Mouse (Mus musculus) T-helper 1 cell (primary cell): ENCODE measurements around the gene Ppp6r2.

Experiments
- in situ Hi-C: fragments of 300-600 bp; cut with MboI, MseI; formaldehyde crosslinking; loops from one replicate; pipeline ENCODE4 v1.15.1; 2025; ENCODE audit warnings: high pct_unique_total_duplicates

Gene Ppp6r2

GRCm38 (mm10) chr15:89210915-89211715 is at the start of gene Ppp6r2:
TSS of gene Ppp6r2 (plus strand) at chr15:89211553.
- in situ Hi-C loops: no loop called here

- in situ Hi-C loops: no loop called here
Observed at GRCm38 (mm10) chr15:89165478-89165877, 45.9 kb upstream of the Ppp6r2 start.

GRCm38 (mm10) chr15:89168922-89169321 is 42.4 kb upstream of the Ppp6r2 start:
- in situ Hi-C loops: no loop called here

- in situ Hi-C loops: no loop called here
Observed at GRCm38 (mm10) chr15:89169431-89169830, 41.9 kb upstream of the Ppp6r2 start.

- in situ Hi-C loops: no loop called here
Observed at GRCm38 (mm10) chr15:89170102-89170501, 41.3 kb upstream of the Ppp6r2 start.

DNA sequence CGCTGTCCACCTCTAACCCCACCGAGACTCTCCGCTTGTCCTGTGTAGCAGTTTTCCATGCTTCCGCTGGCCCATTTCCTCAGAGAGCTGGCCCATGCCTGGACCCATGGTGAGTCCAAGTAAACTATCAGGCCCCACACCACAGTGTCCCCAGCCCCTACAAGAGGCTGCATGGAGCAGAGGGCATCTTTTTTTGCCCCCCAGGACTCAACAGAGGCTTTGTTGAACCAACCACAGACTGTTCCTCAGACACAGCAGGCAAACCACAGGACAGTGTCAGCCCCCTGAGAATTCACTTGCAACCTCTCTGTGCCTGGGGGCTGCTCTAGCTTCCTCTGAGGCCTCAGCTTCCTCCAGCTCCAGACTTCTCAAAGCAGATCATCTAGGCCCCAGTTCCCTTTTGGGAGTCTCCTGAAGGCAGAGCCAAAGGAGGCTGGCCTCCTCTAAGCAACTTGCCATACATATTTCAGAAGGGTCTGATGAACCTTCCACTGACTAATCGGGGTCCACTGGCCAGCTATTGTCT is 39.8 kb upstream of the Ppp6r2 start:
- in situ Hi-C loops: no loop called here

DNA sequence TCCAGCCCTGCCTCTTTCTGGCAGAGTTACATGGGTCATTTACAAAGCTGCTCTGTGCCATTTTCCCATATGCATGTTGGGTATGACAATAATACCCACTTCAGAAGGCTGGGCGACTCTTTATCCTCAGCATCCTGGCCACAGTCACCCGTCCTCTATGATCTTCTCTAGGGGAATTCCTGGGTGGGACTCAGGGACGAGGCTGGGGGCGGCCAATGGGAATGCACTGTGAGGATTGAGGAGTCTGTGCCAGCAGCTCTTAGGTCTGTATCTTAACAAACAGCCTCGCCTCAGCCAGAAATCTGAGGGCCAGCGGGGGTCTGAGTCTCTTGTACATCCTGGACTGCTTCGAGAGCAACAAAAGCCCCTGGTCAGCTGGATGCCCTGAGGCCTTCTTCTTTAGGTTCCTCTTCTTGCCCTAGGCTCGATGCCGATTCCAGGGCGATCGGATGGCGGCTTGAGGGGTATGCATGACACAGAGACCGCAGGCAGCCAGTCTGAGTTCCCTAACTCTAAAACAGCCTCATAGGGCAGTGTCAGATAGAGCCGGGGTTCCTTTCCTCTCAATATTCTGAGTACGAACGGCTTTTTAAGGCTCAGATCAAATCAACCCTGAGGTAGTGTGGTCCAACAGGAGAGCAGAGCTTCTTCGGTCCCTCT is 38.9 kb upstream of the Ppp6r2 start:
- in situ Hi-C loops: no loop called here

GRCm38 (mm10) chr15:89173024-89173905 is 38.1 kb upstream of the Ppp6r2 start:
- in situ Hi-C loops: no loop called here

- in situ Hi-C loops: no loop called here
Observed at GRCm38 (mm10) chr15:89173906-89174214, 37.5 kb upstream of the Ppp6r2 start.

- in situ Hi-C loops: no loop called here
Observed at GRCm38 (mm10) chr15:89174889-89175339, 36.4 kb upstream of the Ppp6r2 start.

DNA sequence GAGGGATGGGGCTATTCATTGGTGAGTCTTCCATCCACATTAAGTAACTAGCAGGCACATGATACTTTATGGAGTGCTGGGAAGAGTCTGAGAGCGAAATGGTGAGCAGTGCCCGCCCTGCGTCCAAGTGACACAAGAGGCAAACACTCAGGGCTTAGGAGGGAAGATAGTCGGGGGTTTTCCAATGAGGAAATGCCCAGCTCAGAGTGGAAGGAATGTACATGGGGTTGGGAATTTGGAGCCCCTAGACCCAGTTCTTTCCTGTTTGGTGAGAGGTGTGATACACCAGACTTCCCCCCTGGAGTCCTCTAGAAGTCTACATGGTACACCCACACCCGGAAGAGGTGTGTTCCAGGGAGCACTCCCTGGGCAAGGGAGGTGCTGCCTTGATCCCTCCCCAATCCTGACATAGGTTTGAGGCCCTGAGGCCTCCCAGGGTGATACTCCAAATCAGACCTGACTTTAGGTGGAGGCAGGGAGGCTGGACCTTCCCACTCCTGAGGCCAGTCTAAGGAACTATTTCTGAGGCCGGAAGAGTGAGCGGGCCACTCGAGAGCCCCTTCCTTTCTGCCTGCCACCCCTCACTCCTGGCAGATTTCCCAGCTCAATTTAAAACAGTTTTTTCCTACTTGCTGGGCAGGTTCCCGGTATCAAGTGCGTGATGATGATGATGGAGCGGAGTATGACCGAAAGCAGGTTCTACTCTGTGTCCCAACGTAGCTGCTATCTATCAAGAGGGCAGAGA is 35.8 kb upstream of the Ppp6r2 start:
- in situ Hi-C loops: no loop called here

DNA sequence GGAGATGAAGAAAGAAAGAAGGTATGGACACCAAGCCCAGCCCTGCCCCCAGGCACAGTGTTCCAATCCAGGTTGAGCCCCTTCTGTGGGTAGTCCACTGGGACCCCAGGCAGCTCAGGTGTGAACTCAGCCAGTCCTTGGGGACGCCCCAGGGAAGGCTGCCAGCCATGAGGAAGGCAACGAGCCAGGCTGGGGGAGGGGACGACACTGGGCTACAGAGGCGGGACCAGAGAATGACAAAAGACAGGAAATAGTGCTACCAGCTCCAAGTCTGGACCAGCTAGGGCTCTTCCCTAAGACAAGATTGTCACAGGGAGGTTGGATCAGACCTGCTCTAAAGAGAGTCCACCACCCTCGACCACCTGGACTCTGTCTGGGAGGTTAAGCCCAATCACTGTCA is 34.2 kb upstream of the Ppp6r2 start:
- in situ Hi-C loops: no loop called here

GRCm38 (mm10) chr15:89177576-89178259 is 33.6 kb upstream of the Ppp6r2 start:
- in situ Hi-C loops: no loop called here

DNA sequence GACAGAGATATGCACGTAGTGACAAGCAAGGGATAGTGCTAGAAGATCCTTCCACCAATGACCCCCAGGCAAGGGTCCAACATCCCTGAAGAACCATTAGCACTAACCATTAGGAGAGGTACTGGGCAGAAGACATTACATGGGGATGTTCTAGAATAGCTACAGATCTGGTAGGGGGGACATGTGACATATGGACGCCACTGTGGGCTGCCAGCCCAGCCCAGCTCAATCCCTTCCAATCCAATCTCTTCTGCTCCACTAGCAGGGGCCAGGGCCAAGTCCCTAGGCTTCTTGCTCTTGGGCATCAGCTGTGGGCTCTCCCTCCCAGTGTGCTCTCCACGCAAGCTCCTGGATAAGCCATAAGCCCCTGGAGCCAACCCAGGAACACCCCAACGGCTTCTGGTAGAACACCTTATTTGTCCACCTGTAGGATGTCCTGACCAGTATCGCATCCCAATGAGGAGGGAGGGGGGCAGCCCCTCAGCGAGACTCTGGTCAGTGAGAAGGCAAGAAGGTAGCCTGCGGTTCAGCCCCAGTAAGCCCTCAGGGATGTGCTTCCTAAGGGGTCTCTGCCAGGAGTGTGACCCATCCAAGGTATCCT is 33.0 kb upstream of the Ppp6r2 start:
- in situ Hi-C loops: no loop called here

DNA sequence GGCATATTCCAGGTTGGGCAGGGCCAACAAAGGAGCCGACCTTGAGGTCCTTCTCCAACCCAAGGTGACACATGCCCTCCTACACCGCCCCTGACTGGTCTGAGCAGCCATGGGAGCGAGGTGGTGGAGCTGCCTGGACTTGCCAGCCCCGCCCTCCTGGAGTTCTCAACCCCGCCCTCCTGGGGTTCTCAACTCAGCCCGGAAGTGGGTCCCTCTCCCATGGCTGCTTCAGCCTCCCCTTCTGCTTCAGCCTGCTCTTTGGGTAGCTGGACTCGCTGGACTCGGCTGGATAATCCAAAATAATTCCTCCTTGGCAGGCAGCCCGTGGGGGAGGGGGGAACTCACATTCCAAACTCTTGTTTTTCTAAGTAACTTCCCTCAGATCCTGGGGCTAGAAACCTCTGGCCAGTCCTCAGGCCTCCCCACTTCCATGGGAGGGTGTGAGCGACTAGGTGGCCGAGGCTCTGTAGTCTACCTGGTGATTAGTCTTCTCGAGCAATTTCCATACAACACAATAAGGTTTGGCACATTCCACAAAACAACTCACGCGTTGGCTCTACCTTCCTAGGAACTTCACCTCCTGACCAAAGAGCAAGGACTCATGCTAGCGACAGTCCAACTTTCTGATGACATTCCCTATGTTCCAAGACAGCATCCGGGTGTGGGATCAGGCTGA is 32.3 kb upstream of the Ppp6r2 start:
- in situ Hi-C loops: no loop called here

GRCm38 (mm10) chr15:89179630-89179964 is 31.8 kb upstream of the Ppp6r2 start:
- in situ Hi-C loops: no loop called here

DNA sequence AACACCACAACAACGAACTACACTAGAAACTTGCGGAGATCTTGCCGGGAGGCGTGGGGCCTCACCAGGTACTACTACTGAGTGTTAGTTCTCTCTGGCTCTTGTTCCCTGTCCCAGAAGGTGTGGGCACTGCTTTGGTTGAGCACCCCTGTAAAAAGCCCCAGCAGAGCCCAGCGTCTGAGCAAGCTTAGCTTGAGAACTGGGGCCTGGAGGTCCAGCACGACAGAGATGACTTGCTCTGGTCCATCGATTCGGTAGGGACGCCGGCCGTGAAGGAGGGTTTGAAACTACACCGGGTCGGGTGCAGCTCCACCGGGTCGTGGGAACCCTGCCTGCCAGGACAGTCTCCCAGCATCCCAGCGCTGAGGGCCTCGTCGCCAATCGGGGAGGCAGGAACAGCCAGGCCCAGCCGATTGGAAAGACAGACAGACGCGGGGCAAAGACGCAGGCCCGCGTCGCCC is 31.2 kb upstream of the Ppp6r2 start:
- in situ Hi-C loops: no loop called here

GRCm38 (mm10) chr15:89180571-89181229 is 30.7 kb upstream of the Ppp6r2 start, which contains the start of gene Plxnb2:
TSS of gene Plxnb2 (minus strand) at chr15:89180788.
- in situ Hi-C loops: no loop called here
